Mouse (Mus musculus) CD4-positive naive resting alpha-beta T cell, adult 57 days (primary cell): Measurements from ENCODE around the gene Mical2. TPM values are rescaled to one million over a fixed set of nuclear protein-coding genes. Genes with fewer than 3 reads are reported as not detected.

Experiments
- total RNA-seq: library from RNA; stranded (reverse); gene quantifications from one replicate; pipeline ENCODE4 v1.2.4, GENCODE M21; 2023

The Mical2 gene
- 2.0 TPM for total RNA-seq

GRCm38 (mm10) chr7:112225615-112226262 lies at the start of gene Mical2:
Gene Mical2, plus strand, starts transcription at chr7:112225856.

GRCm38 (mm10) chr7:112427357-112428157 lies 201.9 kb downstream of the Mical2 start, which contains the start of gene Parva:
Gene Parva, plus strand, starts transcription at chr7:112427505.

Other genes with a start within 250 kb of the Mical2 start
- gene Usp47, start 202.4 kb upstream of the Mical2 start, total RNA-seq: 65.2 TPM
- gene Dkk3, start 66.8 kb upstream of the Mical2 start, total RNA-seq: 0.44 TPM
- gene Parva, start 201.6 kb downstream of the Mical2 start, total RNA-seq: 0.68 TPM